Mouse (Mus musculus) thymus, adult 2 months (tissue): ENCODE results near the gene Fndc9.

Experiments
- CTCF ChIP-seq: fragments of 200-500 bp; IDR thresholded peaks from 2 replicates; pipeline ENCODE4 v1.5.1; 2012; ENCODE audit warnings: mild to moderate bottlenecking, control low read depth, low read length, moderate library complexity, borderline replicate concordance; ENCODE audit not compliant: control insufficient read depth, poor library complexity, insufficient read depth; ENCODE audit errors: extremely low read depth
- POLR2A ChIP-seq: fragments of 200-500 bp; IDR thresholded peaks from 2 replicates; pipeline ENCODE4 v1.6.1; 2012; ENCODE audit warnings: mild to moderate bottlenecking, low read length, control low read depth, moderate library complexity; ENCODE audit not compliant: control insufficient read depth, poor library complexity, insufficient read depth; ENCODE audit errors: extremely low read depth

DNA sequence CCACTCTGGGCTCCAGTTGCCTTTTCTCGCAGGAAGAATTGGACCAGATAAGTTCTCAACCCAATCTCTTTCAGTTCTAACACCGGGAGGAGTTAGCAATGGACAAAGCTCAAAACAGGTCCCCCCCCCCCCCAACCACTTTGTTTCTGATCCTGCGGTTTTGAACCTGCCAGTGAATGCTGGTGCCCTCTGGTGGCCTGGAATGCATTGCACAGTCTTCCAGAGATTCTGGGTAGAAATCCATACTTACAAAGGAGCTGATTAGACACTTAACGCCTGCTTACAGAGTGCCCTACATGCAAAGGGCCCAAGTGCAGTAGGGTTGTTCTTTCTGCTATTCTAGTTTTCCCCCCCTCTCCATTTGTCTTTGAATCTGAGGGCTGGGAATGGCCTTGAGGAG is 22.9 kb downstream of the Fndc9 start:
- TF ChIP-seq POLR2A: no peak
- TF ChIP-seq CTCF: no peak; the same call in 1 of the 2 replicates
